Mouse (Mus musculus): ENCODE results near the gene Gpa33.

Gene Gpa33

GRCm38 (mm10) chr1:166130224-166130860, at the start of gene Gpa33:
Gene Gpa33 (plus strand): TSS chr1:166130238.
- DNase-seq (ENCODE audit: low spot score): no peak

GRCm38 (mm10) chr1:166088446-166089170, 41.4 kb upstream of the Gpa33 start:
- no peak for DNase-seq (ENCODE audit: low spot score)

- no peak for DNase-seq (ENCODE audit: low spot score)
These were observed 40.7 kb upstream of the Gpa33 start for GRCm38 (mm10) chr1:166089337-166089736.

GRCm38 (mm10) chr1:166089739-166090138, 40.3 kb upstream of the Gpa33 start:
- DNase-seq (ENCODE audit: low spot score): no peak

GRCm38 (mm10) chr1:166090306-166090705, 39.7 kb upstream of the Gpa33 start:
- DNase-seq (ENCODE audit: low spot score): no peak

GRCm38 (mm10) chr1:166094462-166094861, 35.6 kb upstream of the Gpa33 start:
- no peak for DNase-seq (ENCODE audit: low spot score)

- no peak for DNase-seq (ENCODE audit: low spot score)
These were observed 31.9 kb upstream of the Gpa33 start for GRCm38 (mm10) chr1:166098120-166098519.

- DNase-seq (ENCODE audit: low spot score): peak; percentile 17
These were observed 27.0 kb upstream of the Gpa33 start for GRCm38 (mm10) chr1:166102920-166103608.

GRCm38 (mm10) chr1:166104858-166105257, 25.2 kb upstream of the Gpa33 start:
- no peak for DNase-seq (ENCODE audit: low spot score)

- DNase-seq (ENCODE audit: low spot score): no peak
These were observed 24.6 kb upstream of the Gpa33 start for GRCm38 (mm10) chr1:166105464-166105863.

- DNase-seq (ENCODE audit: low spot score): no peak
These were observed 15.1 kb upstream of the Gpa33 start for GRCm38 (mm10) chr1:166114986-166115385.

GRCm38 (mm10) chr1:166115719-166116118, 14.3 kb upstream of the Gpa33 start:
- DNase-seq (ENCODE audit: low spot score): no peak

- DNase-seq (ENCODE audit: low spot score): no peak
These were observed 12.0 kb upstream of the Gpa33 start for GRCm38 (mm10) chr1:166117866-166118639.

- no peak for DNase-seq (ENCODE audit: low spot score)
These were observed 7.9 kb upstream of the Gpa33 start for GRCm38 (mm10) chr1:166122114-166122513.

- DNase-seq (ENCODE audit: low spot score): no peak
These were observed 7.0 kb upstream of the Gpa33 start for GRCm38 (mm10) chr1:166123045-166123444.

GRCm38 (mm10) chr1:166123751-166124150, 6.3 kb upstream of the Gpa33 start:
- DNase-seq (ENCODE audit: low spot score): no peak

GRCm38 (mm10) chr1:166124932-166125593, 5.0 kb upstream of the Gpa33 start:
- DNase-seq (ENCODE audit: low spot score): peak; percentile 10

GRCm38 (mm10) chr1:166126290-166126689, 3.7 kb upstream of the Gpa33 start:
- no peak for DNase-seq (ENCODE audit: low spot score)

GRCm38 (mm10) chr1:166126795-166127194, 3.2 kb upstream of the Gpa33 start:
- no peak for DNase-seq (ENCODE audit: low spot score)

GRCm38 (mm10) chr1:166127719-166128118, 2.3 kb upstream of the Gpa33 start, which contains the start of gene Dusp27:
Gene Dusp27 (minus strand): TSS chr1:166127922.
- DNase-seq (ENCODE audit: low spot score): no peak

- no peak for DNase-seq (ENCODE audit: low spot score)
These were observed 1.5 kb upstream of the Gpa33 start for GRCm38 (mm10) chr1:166128551-166128950.

GRCm38 (mm10) chr1:166132367-166132766, 2.3 kb downstream of the Gpa33 start:
- no peak for DNase-seq (ENCODE audit: low spot score)
